Mouse (Mus musculus) gastrocnemius, postnatal 25 days (tissue): ENCODE measurements around the gene Trmt112. TPM values are rescaled to one million over a fixed set of nuclear protein-coding genes. Genes with fewer than 3 reads are reported as not detected.
A peak's percentile ranks its signal among the peaks of the same experiment; 100 is the strongest.

ENCODE experiments used
- DNase-seq: peaks from one replicate; pipeline ENCODE4 v3.0.0; 2022
- total RNA-seq, 2 experiments: library from RNA; stranded (reverse); gene quantifications; 1 replicate in 1 of 2; 2 replicates in 1 of 2; pipeline ENCODE4 v1.2.3; 2021

The Trmt112 gene
- total RNA-seq, 2 experiments from 2014 or later = 28.8 to 32.2 TPM

DNA sequence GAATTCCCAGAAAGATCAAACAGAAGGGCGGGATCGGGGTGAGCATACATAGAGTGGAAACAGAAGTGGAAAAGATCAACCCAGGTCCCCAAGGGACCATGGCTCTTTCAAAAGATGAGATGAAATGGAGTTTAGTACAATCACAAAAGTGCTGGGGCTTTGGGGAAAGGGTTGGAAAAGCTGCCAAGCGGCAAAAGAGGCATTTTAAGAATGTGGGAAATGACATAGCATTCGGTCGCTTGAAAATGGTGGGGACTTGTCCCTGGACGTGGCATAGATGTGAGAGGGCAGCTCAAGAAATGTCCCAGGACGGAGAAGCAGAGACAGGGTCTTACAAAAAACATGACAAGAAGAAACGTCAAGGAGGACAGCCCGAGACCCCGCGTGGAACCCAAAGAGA, 477 bp upstream of the Trmt112 start:
- no peak for DNase-seq

DNA sequence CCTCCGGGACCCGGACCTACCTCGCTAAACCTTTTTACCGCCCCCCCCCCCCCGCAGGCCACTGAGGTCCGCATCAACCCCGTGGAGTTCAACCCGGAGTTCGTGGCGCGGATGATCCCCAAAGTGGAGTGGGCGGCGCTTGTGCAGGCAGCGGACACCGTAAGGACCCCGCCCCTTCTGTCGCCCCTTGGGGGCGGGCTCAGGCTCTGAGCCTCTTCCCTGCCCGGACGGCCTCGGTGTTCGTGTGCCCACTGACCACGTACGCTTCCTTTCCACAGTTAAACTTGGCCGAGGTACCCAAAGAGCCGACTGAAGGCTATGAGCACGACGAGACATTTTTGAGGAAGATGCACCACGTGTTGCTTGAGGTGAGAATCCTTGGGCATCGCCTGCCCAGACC, 808 bp downstream of the Trmt112 start:
- DNase-seq = peak; percentile 70

DNA sequence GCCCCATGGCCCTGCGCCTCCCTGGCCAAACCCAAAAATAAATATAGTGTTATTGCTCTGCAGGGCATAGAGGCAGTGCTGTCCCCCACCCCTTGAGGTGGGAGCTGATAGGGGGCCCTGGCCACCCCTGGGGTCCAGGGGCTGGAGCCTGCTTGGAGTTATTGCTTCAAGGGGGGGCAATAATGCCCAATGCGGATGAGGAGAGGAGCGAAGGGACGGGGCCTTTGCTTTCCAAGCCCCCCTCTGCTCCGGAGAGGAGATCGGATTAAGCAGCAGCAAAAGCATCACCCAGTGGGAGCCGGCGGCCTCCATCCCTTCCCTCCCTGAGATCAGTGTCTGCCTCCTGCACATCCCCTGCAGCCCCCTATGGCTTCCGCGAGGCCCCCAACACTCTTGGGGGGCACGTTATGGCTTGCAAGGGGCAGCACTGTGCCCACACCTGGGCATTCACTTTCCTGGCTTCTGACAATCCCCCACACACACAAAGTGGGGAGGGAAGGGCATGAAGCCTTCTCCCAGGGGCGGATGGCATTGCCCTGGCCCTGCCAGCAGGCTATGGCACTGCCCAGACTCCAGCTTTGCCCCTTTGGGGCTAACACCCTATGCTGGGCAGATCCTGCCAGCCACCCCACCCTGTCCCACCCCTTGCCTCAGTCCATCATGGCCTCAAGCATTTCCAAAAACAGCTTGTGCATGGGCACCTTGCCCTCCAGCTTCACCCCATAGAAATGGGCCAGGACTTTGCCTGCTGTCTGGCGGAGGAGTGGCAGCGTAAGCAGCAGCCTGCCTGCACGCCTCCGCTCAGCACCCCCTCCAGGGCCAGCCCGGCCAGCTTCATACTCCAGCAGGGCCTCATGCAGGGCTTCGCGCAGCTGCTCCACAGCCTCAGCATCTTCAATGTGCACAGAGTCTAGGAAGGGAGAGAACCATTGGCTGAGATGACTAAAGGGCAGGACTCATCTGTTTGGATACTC, 1.9 kb downstream of the Trmt112 start:
- DNase-seq = no peak

DNA sequence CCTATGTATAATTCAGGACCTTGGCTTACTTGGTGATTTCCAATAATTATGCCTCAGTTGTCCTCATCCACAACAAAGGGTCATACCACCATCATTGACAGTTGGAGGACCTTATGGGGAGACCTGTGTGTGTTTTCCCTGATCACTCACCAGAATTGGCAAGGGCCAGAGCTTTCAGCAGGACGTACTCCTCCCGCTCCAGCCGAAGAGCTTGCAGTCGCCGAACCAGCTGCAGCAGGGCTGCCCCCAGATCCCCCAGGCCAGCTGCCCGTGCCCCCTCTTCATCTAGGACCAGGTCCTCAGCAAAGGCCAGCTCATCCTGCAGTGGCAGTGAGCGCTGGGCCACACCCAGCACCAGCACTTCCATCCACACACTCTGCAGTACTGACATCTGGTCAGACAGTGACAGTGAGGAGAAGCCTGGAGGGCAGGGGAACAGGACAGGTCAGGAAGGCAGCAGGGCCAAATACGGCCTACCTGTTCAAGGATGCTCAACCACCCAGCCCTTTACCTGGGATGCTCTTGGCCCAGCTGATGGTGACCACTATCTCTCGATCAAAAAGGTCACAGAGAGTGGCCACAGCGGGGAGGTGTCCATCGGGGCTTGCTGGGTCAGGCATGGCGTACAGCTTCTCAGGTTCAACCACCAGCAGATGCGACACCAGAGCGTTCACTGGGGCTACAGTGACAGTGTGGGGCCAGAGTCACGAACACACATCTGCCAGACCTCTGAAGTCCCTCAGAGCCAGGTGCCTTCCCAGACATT, 2.9 kb downstream of the Trmt112 start:
- no peak for DNase-seq

- DNase-seq = no peak
Measured at GRCm38 (mm10) chr19:6913036-6913435, 3.5 kb downstream of the Trmt112 start.

DNA sequence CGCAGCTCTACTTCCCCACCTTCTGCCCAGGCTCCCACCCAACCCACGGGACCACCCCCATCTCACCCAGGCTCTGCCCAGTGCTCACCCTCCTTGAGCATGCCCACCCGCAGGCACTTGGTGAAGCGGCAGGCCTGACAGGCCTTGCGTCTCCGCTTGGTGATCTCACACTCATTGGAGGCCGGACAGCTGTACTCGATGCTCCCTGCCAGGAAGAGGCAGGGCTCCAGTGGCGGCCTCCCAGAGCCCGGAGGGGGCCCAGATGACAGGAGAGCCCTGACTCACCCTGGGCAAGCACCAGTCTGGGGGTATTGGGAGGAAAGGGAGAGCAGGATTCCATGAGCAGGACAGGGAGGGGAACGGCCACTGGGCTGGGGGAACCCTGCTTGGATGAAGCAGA, 4.5 kb downstream of the Trmt112 start:
- DNase-seq = no peak

DNA sequence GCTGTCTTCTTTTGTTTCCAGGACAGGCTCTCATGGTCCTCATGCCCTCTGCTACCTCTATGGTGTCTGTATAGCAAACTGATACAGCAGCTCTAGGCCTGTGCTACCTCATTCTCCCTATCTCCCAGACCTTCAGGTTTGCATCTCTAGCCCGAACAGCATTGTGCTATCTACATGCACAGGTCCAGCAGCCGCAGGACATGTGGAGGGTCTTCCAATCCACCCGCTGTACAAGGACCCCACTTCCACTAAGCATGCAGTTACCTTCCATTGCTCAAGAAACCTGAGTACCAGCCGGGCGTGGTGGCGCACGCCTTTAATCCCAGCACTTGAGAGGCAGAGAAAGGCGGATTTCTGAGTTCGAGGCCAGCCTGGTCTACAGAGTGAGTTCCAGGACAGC, 5.0 kb downstream of the Trmt112 start:
- DNase-seq = no peak

GRCm38 (mm10) chr19:6915276-6915675, 5.8 kb downstream of the Trmt112 start:
- DNase-seq = no peak

DNA sequence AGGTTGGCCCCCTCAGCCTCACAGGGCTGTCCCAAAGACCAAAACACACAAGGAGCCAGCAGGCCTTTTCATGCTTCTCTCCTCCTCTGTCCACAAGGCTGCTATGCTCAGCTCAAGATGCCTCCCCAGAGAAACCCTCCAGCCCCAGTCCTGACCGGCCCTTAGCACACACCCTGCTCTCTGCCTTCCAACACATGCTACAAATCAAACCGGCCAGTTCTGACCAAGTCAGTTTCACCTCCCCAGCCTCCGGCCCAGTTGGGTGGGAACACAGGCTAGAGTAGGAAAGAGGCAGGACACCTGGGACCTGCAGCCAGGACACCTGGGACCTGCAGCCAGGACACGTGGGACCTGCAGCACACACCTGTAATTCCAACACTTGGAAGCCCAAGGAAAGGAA, 7.0 kb downstream of the Trmt112 start:
- DNase-seq = no peak

DNA sequence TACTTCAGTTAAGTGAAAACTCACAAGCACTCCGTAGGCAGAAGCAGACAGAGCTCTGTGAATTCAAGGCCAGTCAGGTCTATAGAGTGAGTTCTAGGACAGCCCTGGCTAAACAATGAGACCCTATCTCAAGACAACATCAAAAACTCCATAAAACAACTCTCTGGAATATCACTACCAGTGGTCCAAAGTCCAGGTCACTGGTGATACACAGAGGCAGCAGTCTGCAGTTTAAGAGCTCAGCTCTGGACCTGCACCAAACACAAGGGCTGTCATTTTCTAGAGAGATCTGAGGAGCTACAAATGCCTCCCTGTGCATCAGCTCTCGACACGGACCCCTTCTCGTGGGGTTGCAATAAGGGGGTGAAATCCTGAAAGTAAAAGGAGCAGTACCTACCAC, 8.8 kb downstream of the Trmt112 start:
- no peak for DNase-seq

GRCm38 (mm10) chr19:6919431-6919830, 9.9 kb downstream of the Trmt112 start:
- no peak for DNase-seq

DNA sequence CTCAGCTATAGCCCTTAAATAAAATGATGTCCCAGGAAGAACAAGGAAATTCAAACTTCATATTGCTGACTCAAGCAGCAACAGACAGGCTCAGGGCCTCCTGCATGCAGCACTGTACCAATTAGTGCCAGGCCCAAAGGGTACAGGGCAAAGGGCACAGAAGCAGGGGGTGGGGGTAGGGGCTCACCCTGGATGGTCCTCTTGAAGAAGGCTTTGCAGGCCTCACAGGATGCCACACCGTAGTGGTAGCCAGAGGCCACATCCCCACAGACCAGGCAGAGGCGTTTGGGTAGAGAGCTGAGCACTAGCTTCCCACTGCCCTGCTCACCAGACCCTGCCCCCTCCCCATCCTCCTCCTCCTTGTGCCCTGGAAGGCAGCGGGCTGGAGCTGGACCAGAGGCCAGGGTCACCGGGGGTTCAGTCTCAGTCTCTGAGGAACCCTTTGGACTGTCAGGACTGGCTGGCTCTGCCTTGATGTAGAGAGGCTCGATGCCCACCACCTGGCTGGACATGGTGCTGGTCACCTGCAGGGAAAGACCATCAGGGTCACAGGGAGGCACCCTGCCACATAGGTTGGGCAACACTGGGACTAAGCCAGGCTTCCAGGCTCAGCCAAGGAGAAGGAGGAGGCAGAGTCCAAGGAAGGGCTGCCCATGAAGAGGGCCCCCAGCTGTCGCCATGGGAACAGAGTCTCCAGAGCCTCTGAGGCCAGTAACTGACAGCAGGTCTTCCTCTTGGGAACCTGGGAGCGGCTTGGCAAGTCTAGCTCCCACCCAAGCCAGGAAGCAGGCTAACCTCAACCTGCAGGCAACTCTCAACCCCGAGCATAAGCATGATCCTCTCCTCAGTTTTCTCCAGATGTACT, 10.6 kb downstream of the Trmt112 start:
- peak; percentile 65 for DNase-seq

- DNase-seq = peak; percentile 64
Measured at GRCm38 (mm10) chr19:6920741-6921636, 11.5 kb downstream of the Trmt112 start.

DNA sequence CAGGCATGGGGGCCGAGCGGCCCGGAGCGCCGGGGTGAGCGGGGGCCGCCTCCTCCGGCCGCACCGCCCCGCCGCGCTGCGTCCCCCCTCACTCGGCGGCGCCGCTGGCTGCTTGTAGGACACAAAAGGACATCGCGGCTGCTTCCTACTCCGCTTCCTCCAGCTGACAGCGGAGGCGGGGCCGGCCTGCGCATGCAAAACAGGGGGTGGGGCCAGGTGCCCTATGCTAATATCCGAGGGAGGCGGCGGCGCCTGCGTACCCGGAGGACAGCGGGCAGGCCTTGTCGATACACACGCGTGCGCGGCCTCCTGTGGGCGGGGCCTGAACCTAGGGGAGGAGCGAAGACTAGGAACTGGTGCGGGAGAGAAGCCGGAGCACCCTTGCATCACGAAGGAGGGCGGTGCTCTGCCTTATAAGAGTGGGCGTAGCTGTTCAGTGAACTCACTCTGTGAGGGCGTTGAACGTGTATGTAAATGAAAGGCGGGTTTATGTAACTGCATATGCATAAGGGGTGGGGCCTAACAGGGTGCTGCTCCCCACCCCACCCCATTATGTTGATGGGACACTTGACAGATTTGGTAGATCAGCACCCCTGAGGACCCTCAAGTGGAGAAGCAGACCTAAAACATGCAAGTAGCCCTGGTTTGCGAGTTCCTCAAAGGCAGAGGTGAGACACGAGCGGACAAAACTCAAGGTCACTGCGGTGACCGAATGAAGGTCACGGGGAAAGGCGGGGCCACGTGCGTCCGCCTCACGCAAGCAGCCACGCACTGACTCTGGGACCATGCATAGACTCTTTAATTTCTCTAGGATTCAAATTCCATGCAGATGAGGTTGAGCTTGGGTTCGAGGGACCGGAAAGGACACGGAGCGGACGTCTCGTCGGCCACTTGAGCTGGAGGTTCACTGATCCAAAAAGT, 12.4 kb downstream of the Trmt112 start, which contains the start of gene Esrra:
TSS of gene Esrra (minus strand) at position 167 of the 921 bp plus-strand sequence.
- DNase-seq = peak; percentile 100

- DNase-seq = no peak
Measured at GRCm38 (mm10) chr19:6922901-6923735, 13.6 kb downstream of the Trmt112 start.

DNA sequence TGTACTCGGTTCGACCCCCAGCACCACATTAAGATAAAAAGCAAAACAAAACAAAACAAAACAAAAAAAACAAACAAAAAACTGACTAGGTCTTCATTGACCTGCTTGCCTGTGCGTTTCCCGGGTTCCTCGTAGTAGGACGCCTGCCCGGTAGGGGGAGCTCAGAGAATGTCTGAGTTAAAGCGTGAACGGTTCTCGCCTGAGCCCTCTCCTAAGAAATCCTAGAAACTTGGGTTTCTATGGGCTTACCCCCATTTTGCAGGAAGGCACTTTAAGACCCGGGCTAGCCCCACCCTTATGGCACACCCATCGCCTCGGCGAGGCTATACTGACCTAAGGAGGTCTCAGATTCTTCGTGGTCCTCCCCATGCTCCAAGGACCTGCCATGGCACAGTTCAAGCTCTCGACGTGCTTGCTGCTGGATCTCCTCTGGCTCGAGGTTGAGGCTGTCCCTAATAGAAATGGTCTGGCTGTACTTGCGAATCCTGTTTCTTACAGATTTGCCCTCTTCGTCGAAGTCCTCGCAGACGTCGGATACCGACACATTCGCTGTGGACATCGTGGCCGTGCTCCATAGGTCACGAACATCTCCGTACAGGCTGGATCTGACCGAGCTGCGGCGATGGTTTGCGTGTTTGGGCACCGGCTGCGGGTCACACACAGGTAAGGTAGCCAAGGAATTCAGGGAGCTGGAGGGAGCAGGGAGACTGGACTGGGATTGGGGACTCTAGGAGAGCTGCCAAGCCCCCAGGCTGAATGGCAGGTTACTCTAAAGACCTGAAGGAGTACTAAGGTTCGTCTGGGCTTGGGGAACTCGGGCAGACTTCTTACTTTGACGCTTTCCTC, 15.2 kb downstream of the Trmt112 start:
- DNase-seq = peak; percentile 73

GRCm38 (mm10) chr19:6925307-6925573, 15.7 kb downstream of the Trmt112 start, which contains the start of gene Catsperz:
Gene Catsperz, minus strand, starts transcription at chr19:6925380.
- DNase-seq = no peak
